Mouse (Mus musculus): Measurements from ENCODE around the gene Mphosph9.

DNA sequence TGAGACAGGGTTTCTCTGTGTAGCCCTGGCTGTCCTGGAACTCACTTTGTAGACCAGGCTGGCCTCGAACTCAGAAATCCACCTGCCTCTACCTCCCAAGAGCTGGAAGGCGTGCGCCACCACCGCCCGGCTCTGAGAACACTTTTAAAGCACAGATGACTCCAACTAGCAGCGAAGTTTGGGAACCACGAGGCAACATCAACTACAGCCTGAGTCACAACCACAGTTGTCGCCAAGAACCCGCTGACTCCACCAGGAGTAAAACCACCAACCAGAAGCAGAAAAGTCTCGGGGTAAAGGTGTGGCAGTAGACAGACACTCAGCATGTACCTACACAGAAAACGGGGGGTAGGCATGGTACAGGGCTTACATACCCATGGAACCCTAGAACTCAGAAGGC is 17.7 kb downstream of the Mphosph9 start:
- no peak for TF ChIP-seq CTCF (IDR thresholded peaks at IDR 0.05; ENCODE audit: low read depth)
- TF ChIP-seq EP300 (optimal IDR thresholded peaks at IDR 0.05), result no peak
